Mouse (Mus musculus) stomach, postnatal 0 days (tissue): ENCODE data around the gene Pold2.

Source experiments
- CTCF ChIP-seq: IDR thresholded peaks from 2 replicates; pipeline ENCODE4 v1.5.1; 2016; ENCODE audit warnings: antibody characterized with exemption, low read depth, mild to moderate bottlenecking, moderate library complexity
- EP300 ChIP-seq: optimal IDR thresholded peaks from 2 replicates; pipeline ENCODE3; 2016; ENCODE audit warnings: antibody characterized with exemption

DNA sequence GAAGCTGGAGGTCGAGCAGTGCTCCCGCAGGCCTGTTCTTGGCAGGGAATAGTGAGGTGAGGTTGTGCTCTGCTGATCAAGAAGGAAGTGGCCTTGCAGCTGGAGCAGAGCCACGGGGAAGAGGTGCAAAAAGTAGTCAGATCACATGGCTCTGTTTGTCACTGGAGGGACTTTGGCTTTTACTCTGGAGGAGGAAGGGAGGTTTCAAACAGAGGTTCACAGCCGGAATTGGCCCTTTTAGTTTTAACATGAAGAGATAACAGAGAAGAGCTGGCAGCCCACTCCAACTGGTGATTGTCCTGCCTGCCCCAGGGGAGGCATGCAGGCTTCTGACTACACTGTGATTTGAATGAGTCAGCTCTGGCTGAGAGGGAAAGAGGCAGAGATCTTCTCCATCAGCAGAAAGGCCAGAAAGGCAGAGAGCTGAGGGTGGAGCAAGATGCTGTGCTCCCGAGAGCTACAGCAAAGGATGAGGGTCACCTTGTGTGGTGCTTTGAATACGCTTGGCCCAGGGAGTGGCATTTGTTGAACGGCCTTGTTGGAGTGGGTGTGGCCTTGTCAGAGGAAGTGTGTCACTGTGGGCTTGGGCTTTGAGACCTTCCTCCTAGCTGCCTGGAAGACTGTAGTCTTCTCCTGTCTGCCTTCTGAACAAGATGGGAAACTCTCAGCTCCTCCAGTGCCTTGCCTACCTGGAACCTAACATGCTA is 31.3 kb downstream of the Pold2 start:
- TF ChIP-seq EP300: no peak
- no peak for TF ChIP-seq CTCF
